Mouse (Mus musculus): ENCODE measurements at regions not wholly inside any gene's neighbourhood (a gene's known extent, or its start where the extent isn't known, plus 50 kb on each side); places are given as distances from the start of the nearest gene placed in this dataset.

DNA sequence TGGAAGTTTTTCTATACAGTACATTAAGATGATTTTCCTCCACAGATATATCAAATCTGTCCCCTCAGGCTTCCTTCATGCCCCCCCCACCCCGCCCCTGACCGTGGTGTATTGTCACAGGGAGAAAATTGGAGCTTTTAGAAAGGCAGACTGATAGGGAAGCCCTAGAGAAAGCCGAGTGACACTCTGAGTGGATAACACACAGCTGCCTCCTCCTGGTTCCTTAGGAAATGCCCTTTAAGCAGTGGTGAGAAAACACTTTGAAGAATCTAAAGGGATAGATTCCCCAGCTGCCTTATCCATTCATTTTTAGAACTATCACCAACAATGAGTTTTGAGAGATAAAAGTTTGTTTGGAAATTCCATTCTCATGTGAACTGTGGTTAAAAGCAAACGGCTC is 147.0 kb upstream of the Nt5c1b start:
- Histone ChIP-seq H3K4me1 (ENCODE audit: control insufficient read depth in 2 of 2, insufficient read depth in 2 of 2, low read length in 2 of 2, poor library complexity in 1 of 2) (no peaks in the 10 kb centered on the region), H3K9me3 (ENCODE audit: control insufficient read depth, insufficient read depth, low read depth, low read length) (no peaks in the 10 kb centered on the region), H3K4me3 (ENCODE audit: insufficient read depth in 1 of 2, low read depth in 1 of 2, low read length in 2 of 2, poor library complexity in 1 of 2, severe bottlenecking in 1 of 2) (no peak overlapping the region), H3K27ac (ENCODE audit: insufficient read depth, low read depth, low read length, poor library complexity, severe bottlenecking) (no peak overlapping the region), H3K36me3 (ENCODE audit: control insufficient read depth, insufficient read depth, low read length, poor library complexity, severe bottlenecking) (no peaks in the 10 kb centered on the region), H3K9ac (ENCODE audit: insufficient read depth, low read depth, low read length, poor library complexity, severe bottlenecking) (no peak overlapping the region)
- in situ Hi-C loops (cut with MboI; ENCODE audit: low sequenced_read_pairs in 2 of 2, unreplicated experiment in 2 of 2): no loop called here
- TF ChIP-seq MAFK (IDR thresholded peaks at IDR 0.05; ENCODE audit: insufficient read depth, low read depth, low read length) (no peak), ZNF384 (IDR thresholded peaks at IDR 0.05; ENCODE audit: low read depth, low read length) (no peak), ZC3H11A (IDR thresholded peaks at IDR 0.05; ENCODE audit: borderline replicate concordance, low read depth, low read length) (no peak), CHD2 (IDR thresholded peaks at IDR 0.05; ENCODE audit: low read depth, low read length) (no peak), HCFC1 (IDR thresholded peaks at IDR 0.05; ENCODE audit: borderline replicate concordance, insufficient read depth, low read length) (no peak)
- DNase-seq (ENCODE audit: low read depth, low spot score): no peak

DNA sequence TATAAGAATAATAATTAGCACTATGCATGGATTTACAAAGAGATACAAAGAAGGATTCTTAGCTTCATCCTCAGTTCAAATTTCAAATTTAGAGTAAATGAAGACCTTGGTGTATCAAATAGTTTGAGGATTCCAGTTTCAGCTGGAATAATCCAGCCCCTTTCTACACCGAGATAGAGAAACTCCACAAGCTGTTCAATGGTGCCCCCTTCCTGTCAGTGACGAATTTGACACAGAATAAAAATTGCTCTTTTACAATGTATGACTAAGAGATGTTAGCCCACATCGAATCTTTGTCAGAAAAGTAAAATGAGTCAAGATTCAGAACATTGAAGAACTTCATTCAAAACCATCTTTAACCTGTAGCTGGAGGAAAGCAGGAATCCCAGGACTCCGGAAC is 145.9 kb upstream of the Nt5c1b start:
- peak; percentile 9 for DNase-seq (ENCODE audit: low read depth, low spot score)
- Histone ChIP-seq H3K4me1 (ENCODE audit: control insufficient read depth in 2 of 2, insufficient read depth in 2 of 2, low read length in 2 of 2, poor library complexity in 1 of 2) (no peaks in the 10 kb centered on the region), H3K27ac (ENCODE audit: insufficient read depth, low read depth, low read length, poor library complexity, severe bottlenecking) (no peak overlapping the region), H3K9ac (ENCODE audit: insufficient read depth, low read depth, low read length, poor library complexity, severe bottlenecking) (no peak overlapping the region), H3K36me3 (ENCODE audit: control insufficient read depth, insufficient read depth, low read length, poor library complexity, severe bottlenecking) (no peaks in the 10 kb centered on the region), H3K9me3 (ENCODE audit: control insufficient read depth, insufficient read depth, low read depth, low read length) (no peaks in the 10 kb centered on the region), H3K4me3 (ENCODE audit: insufficient read depth in 1 of 2, low read depth in 1 of 2, low read length in 2 of 2, poor library complexity in 1 of 2, severe bottlenecking in 1 of 2) (no peak overlapping the region)
- in situ Hi-C loops (cut with MboI; ENCODE audit: low sequenced_read_pairs in 2 of 2, unreplicated experiment in 2 of 2): no loop called here
- TF ChIP-seq HCFC1 (IDR thresholded peaks at IDR 0.05; ENCODE audit: borderline replicate concordance, insufficient read depth, low read length) (no peak), ZC3H11A (IDR thresholded peaks at IDR 0.05; ENCODE audit: borderline replicate concordance, low read depth, low read length) (no peak), MAFK (IDR thresholded peaks at IDR 0.05; ENCODE audit: insufficient read depth, low read depth, low read length) (no peak)

DNA sequence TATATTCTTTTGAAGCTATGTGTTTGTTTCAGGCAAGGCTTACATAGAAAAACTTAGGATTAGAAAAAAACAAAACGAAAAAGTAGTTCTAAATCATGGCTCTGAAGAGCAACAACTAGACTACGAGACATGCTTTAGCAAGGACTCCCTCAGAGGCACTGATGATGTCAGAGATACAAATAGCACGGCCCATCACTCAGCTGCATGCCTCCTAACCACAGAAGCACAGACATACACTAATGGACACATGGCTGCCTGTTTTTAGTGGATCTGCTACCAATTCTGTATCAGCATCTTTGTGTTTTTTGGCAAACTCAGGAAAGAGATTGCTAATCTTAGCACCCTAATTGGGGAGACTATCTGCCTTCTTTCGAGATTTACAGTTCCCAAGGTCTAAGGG is 138.6 kb upstream of the Nt5c1b start:
- no peaks in the 10 kb centered on the region for H3K9me3 ChIP-seq (ENCODE audit: control insufficient read depth, insufficient read depth, low read depth, low read length)
- no peaks in the 10 kb centered on the region for H3K4me1 ChIP-seq (ENCODE audit: control insufficient read depth in 2 of 2, insufficient read depth in 2 of 2, low read length in 2 of 2, poor library complexity in 1 of 2)
- H3K36me3 ChIP-seq (ENCODE audit: control insufficient read depth, insufficient read depth, low read length, poor library complexity, severe bottlenecking): no peaks in the 10 kb centered on the region
- H3K9ac ChIP-seq (ENCODE audit: insufficient read depth, low read depth, low read length, poor library complexity, severe bottlenecking): no peak overlapping the region
- TF ChIP-seq CHD2 (IDR thresholded peaks at IDR 0.05; ENCODE audit: low read depth, low read length) (no peak), HCFC1 (IDR thresholded peaks at IDR 0.05; ENCODE audit: borderline replicate concordance, insufficient read depth, low read length) (no peak), ZC3H11A (IDR thresholded peaks at IDR 0.05; ENCODE audit: borderline replicate concordance, low read depth, low read length) (no peak), ZNF384 (IDR thresholded peaks at IDR 0.05; ENCODE audit: low read depth, low read length) (no peak), MAFK (IDR thresholded peaks at IDR 0.05; ENCODE audit: insufficient read depth, low read depth, low read length) (no peak)
- no peak for DNase-seq (ENCODE audit: low read depth, low spot score)
- in situ Hi-C loops (cut with MboI; ENCODE audit: low sequenced_read_pairs in 2 of 2, unreplicated experiment in 2 of 2): no loop called here
- no peak overlapping the region for H3K4me3 ChIP-seq (ENCODE audit: insufficient read depth in 1 of 2, low read depth in 1 of 2, low read length in 2 of 2, poor library complexity in 1 of 2, severe bottlenecking in 1 of 2)
- H3K27ac ChIP-seq (ENCODE audit: insufficient read depth, low read depth, low read length, poor library complexity, severe bottlenecking): no peak overlapping the region

DNA sequence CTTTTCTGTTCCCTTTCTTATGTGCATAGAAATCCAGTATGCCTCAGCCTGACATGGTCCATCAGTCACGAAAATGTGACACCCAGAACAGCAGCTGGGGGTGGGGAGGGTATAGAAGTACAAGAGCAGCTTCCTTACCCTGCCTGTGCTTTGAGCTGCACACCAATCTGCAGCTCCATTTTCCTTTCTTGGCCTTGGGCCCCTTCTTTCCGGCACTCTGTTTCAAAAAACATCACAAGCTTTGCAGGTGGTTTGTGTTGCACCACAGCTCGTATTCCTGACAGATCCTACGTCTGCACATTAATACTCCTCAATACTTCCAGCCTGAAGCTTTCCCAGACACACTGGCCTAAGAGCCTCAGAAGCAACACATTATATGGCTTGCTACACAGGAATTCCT is 138.1 kb upstream of the Nt5c1b start:
- Histone ChIP-seq H3K9me3 (ENCODE audit: control insufficient read depth, insufficient read depth, low read depth, low read length) (no peaks in the 10 kb centered on the region), H3K36me3 (ENCODE audit: control insufficient read depth, insufficient read depth, low read length, poor library complexity, severe bottlenecking) (no peaks in the 10 kb centered on the region), H3K9ac (ENCODE audit: insufficient read depth, low read depth, low read length, poor library complexity, severe bottlenecking) (no peak overlapping the region), H3K4me1 (ENCODE audit: control insufficient read depth in 2 of 2, insufficient read depth in 2 of 2, low read length in 2 of 2, poor library complexity in 1 of 2) (no peaks in the 10 kb centered on the region), H3K27ac (ENCODE audit: insufficient read depth, low read depth, low read length, poor library complexity, severe bottlenecking) (no peak overlapping the region), H3K4me3 (ENCODE audit: insufficient read depth in 1 of 2, low read depth in 1 of 2, low read length in 2 of 2, poor library complexity in 1 of 2, severe bottlenecking in 1 of 2) (no peak overlapping the region)
- in situ Hi-C loops (cut with MboI; ENCODE audit: low sequenced_read_pairs in 2 of 2, unreplicated experiment in 2 of 2): no loop called here
- TF ChIP-seq HCFC1 (IDR thresholded peaks at IDR 0.05; ENCODE audit: borderline replicate concordance, insufficient read depth, low read length): no peak
- TF ChIP-seq MAFK (IDR thresholded peaks at IDR 0.05; ENCODE audit: insufficient read depth, low read depth, low read length): no peak
- TF ChIP-seq ZNF384 (IDR thresholded peaks at IDR 0.05; ENCODE audit: low read depth, low read length): no peak
- no peak for TF ChIP-seq ZC3H11A (IDR thresholded peaks at IDR 0.05; ENCODE audit: borderline replicate concordance, low read depth, low read length)
- TF ChIP-seq CHD2 (IDR thresholded peaks at IDR 0.05; ENCODE audit: low read depth, low read length): no peak
- DNase-seq (ENCODE audit: low read depth, low spot score): no peak

DNA sequence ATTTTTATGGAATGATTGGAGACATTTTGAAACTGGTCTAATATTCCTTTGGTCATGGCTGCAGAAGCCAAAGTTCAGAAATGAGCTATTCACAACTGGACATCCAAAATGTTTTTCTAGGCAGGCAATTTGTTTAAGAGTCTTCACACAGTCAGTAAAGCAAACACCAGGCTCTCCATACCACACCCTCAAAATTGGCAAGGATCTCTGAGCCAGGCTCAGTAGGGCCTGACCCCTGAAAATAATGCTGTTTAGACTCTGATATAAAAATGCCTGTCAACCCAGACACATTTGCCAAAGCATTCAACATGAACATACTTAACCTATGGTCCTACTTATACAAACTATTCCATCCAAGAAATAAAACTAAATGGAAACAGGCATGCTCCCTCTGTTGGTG is 121.7 kb upstream of the Nt5c1b start:
- no peak for TF ChIP-seq ZNF384 (IDR thresholded peaks at IDR 0.05; ENCODE audit: low read depth, low read length)
- no peak for TF ChIP-seq CHD2 (IDR thresholded peaks at IDR 0.05; ENCODE audit: low read depth, low read length)
- TF ChIP-seq MAFK (IDR thresholded peaks at IDR 0.05; ENCODE audit: insufficient read depth, low read depth, low read length): no peak
- TF ChIP-seq HCFC1 (IDR thresholded peaks at IDR 0.05; ENCODE audit: borderline replicate concordance, insufficient read depth, low read length): no peak
- TF ChIP-seq ZC3H11A (IDR thresholded peaks at IDR 0.05; ENCODE audit: borderline replicate concordance, low read depth, low read length): no peak
- no peak for DNase-seq (ENCODE audit: low read depth, low spot score)
- in situ Hi-C loops (cut with MboI; ENCODE audit: low sequenced_read_pairs in 2 of 2, unreplicated experiment in 2 of 2): no loop called here
- H3K9ac ChIP-seq (ENCODE audit: insufficient read depth, low read depth, low read length, poor library complexity, severe bottlenecking): no peak overlapping the region
- no peaks in the 10 kb centered on the region for H3K36me3 ChIP-seq (ENCODE audit: control insufficient read depth, insufficient read depth, low read length, poor library complexity, severe bottlenecking)
- no peaks in the 10 kb centered on the region for H3K9me3 ChIP-seq (ENCODE audit: control insufficient read depth, insufficient read depth, low read depth, low read length)
- H3K4me1 ChIP-seq (ENCODE audit: control insufficient read depth in 2 of 2, insufficient read depth in 2 of 2, low read length in 2 of 2, poor library complexity in 1 of 2): no peaks in the 10 kb centered on the region
- H3K4me3 ChIP-seq (ENCODE audit: insufficient read depth in 1 of 2, low read depth in 1 of 2, low read length in 2 of 2, poor library complexity in 1 of 2, severe bottlenecking in 1 of 2): no peak overlapping the region
- no peak overlapping the region for H3K27ac ChIP-seq (ENCODE audit: insufficient read depth, low read depth, low read length, poor library complexity, severe bottlenecking)

Measured in ES-E14 (cell line).